Mouse (Mus musculus): ENCODE results near the gene Psmb2. TPM values are rescaled to one million over a fixed set of nuclear protein-coding genes. Genes with fewer than 3 reads are reported as not detected.

Psmb2 gene
- polyA plus RNA-seq, 1 experiment: 284 TPM

- peak overlapping the region; percentile 96 for H3K27ac ChIP-seq (replicated peaks; ENCODE audit: low read depth, low read length)
- peak overlapping the region; percentile 86 for H3K4me3 ChIP-seq (ENCODE audit: insufficient read depth, low read depth, low read length)
- H3K4me1 ChIP-seq (ENCODE audit: control insufficient read depth, insufficient read depth, insufficient read length, low read length): no peaks in the 10 kb centered on the region; the same call in 1 of the 2 replicates
These were observed 76.8 kb downstream of the Psmb2 start for GRCm38 (mm10) chr4:126754231-126754611.

GRCm38 (mm10) chr4:126754736-126755374 is 77.4 kb downstream of the Psmb2 start:
- no peak overlapping the region for H3K27ac ChIP-seq (replicated peaks; ENCODE audit: low read depth, low read length)
- no peaks in the 10 kb centered on the region; the same call in 1 of the 2 replicates for H3K4me1 ChIP-seq (ENCODE audit: control insufficient read depth, insufficient read depth, insufficient read length, low read length)
- no peak overlapping the region for H3K4me3 ChIP-seq (ENCODE audit: insufficient read depth, low read depth, low read length)

GRCm38 (mm10) chr4:126756766-126757165 is 79.3 kb downstream of the Psmb2 start:
- Histone ChIP-seq H3K27ac (replicated peaks; ENCODE audit: low read depth, low read length) (no peak overlapping the region), H3K4me1 (ENCODE audit: control insufficient read depth, insufficient read depth, insufficient read length, low read length) (no peaks in the 10 kb centered on the region; the same call in 1 of the 2 replicates), H3K4me3 (ENCODE audit: insufficient read depth, low read depth, low read length) (no peak overlapping the region)

GRCm38 (mm10) chr4:126758299-126758698 is 80.9 kb downstream of the Psmb2 start:
- Histone ChIP-seq H3K27ac (replicated peaks; ENCODE audit: low read depth, low read length) (no peak overlapping the region), H3K4me1 (ENCODE audit: control insufficient read depth, insufficient read depth, insufficient read length, low read length) (no peaks in the 10 kb centered on the region)

More at GRCm38 (mm10) chr4:126758299-126758698, 80.9 kb downstream of the Psmb2 start:
- no peak overlapping the region for H3K4me3 ChIP-seq (ENCODE audit: insufficient read depth, low read depth, low read length)

Other genes starting within 250 kb of the Psmb2 start
- gene Ago3, start 248.1 kb upstream of the Psmb2 start, polyA plus RNA-seq (2012; ENCODE audit: insufficient read depth, insufficient read length, missing spikeins): 4.6 and 5.3 TPM in 2 replicates
- 4.9 and 8.9 TPM in 2 replicates for gene Ago1, start 209.0 kb upstream of the Psmb2 start, polyA plus RNA-seq (2012; ENCODE audit: insufficient read depth, insufficient read length, missing spikeins)
- 1.9 and 2.0 TPM in 2 replicates for gene Ago4, start 144.2 kb upstream of the Psmb2 start, polyA plus RNA-seq (2012; ENCODE audit: insufficient read depth, insufficient read length, missing spikeins)
- not detected in 2 replicates for gene Clspn, start 120.7 kb upstream of the Psmb2 start, polyA plus RNA-seq (2012; ENCODE audit: insufficient read depth, insufficient read length, missing spikeins)
- 7.2 and 8.1 TPM in 2 replicates for gene 5730409E04Rik, start 67.8 kb upstream of the Psmb2 start, polyA plus RNA-seq (2012; ENCODE audit: insufficient read depth, insufficient read length, missing spikeins)
- not detected in 2 replicates for gene Tfap2e, start 58.6 kb downstream of the Psmb2 start, polyA plus RNA-seq (2012; ENCODE audit: insufficient read depth, insufficient read length, missing spikeins)
- gene Ncdn, start 75.8 kb downstream of the Psmb2 start, polyA plus RNA-seq (2012; ENCODE audit: insufficient read depth, insufficient read length, missing spikeins): 6.8 and 7.1 TPM in 2 replicates
- gene AU040320, start 75.9 kb downstream of the Psmb2 start, polyA plus RNA-seq (2012; ENCODE audit: insufficient read depth, insufficient read length, missing spikeins): 9.3 and 11.1 TPM in 2 replicates

Measured in brown adipose tissue, adult 24 weeks (tissue).